Mouse (Mus musculus): ENCODE measurements at regions not wholly inside any gene's neighbourhood (a gene's known extent, or its start where the extent isn't known, plus 50 kb on each side); places are given as distances from the start of the nearest gene placed in this dataset.

GRCm38 (mm10) chr10:21758122-21758521 lies 123.9 kb upstream of the Sgk1 start:
- Histone ChIP-seq H3K27me3 (no peaks in the 10 kb centered on the region; the same call in 1 of the 2 replicates), H3K4me1 (peaks cover 3% of the 10 kb centered on the region; the same call in 1 of the 2 replicates), H3K36me3 (no peaks in the 10 kb centered on the region), H3K4me3 (no peak overlapping the region), H3K27ac (replicated peaks) (no peak overlapping the region), H3K9ac (replicated peaks) (no peak overlapping the region), H3K4me2 (replicated peaks) (no peak overlapping the region), H3K9me3 (no peaks in the 10 kb centered on the region)
- no peak for ATAC-seq (ENCODE audit: low FRiP score, low read depth)
- WGBS, result 86% methylated on average over 6 of the region's 6 CpGs

DNA sequence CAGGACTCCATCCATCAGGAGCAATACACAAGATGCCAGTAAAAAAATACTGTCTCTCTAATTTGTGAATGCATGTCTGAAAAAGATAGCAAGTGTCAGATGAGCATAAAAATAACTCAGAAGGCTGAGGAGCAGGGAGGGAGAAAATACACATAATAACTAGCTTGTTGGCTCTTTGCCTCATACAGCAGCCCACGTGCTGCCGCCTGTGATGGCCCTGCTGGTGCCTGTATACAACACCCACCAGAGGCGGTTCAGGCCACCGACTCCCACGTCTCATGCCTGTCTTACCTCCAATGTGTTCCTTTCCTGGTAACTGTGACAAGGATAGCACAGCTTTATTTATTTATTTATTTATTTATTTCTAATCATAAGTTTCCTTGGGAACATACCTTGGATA lies 119.5 kb upstream of the Sgk1 start:
- Histone ChIP-seq H3K9ac (replicated peaks) (no peak overlapping the region), H3K4me3 (no peak overlapping the region), H3K4me2 (replicated peaks) (no peak overlapping the region), H3K9me3 (no peaks in the 10 kb centered on the region), H3K27me3 (no peaks in the 10 kb centered on the region), H3K36me3 (no peaks in the 10 kb centered on the region), H3K27ac (replicated peaks) (no peak overlapping the region), H3K4me1 (no peaks in the 10 kb centered on the region)
- 93% methylated on average over 5 of the region's 5 CpGs for WGBS
- no peak for ATAC-seq (ENCODE audit: low FRiP score, low read depth)

DNA sequence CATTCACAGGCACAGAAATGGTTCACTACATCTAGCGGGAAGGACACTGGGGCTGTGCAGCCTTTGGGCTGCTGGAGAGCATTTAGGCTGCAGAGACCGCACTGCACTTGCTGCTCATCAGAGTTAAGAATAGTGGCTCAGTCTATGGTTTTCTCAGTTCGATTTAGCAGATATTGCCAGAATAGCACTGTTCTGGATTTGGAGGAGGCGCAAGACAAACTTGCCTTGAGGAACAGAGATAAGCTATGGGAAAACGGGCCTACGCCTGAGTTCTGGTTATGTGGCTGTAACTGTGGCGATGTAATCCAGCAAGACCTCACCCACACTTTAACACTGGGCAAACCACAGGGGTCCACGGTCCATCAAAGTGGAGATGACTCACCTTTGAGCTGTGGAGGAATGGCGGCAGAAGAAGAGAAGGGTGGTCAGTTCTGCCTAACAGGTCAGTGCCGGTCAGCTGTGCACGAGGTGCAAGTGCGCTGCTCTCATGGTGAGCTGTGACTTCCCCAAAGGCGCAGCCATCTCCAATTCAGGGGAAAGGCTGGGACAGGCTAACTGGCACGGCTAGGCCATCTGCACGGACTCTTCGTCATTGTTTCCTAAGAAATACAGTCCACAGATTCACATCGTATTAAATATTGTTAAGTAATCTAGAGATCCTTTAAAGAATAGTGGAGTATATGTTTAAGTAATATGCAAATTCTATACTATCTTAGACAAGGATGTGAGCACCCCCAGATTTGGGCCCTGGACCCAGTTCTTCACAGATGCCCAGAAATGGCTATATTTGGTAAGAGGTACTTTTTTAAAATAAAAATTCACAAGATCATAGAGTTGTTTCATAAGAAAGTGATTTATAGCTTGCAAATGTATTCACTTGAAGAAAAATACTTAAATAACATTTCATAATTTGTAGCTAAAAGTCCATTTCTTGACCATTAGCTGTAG lies 118.7 kb upstream of the Sgk1 start:
- H3K27ac ChIP-seq (replicated peaks), result no peak overlapping the region
- H3K9me3 ChIP-seq, result no peaks in the 10 kb centered on the region
- no peak overlapping the region for H3K4me3 ChIP-seq
- H3K4me1 ChIP-seq, result no peaks in the 10 kb centered on the region
- H3K9ac ChIP-seq (replicated peaks), result no peak overlapping the region
- 93% methylated on average over 17 of the region's 17 CpGs for WGBS
- H3K27me3 ChIP-seq, result no peaks in the 10 kb centered on the region
- ATAC-seq (ENCODE audit: low FRiP score, low read depth), result no peak
- H3K36me3 ChIP-seq, result no peaks in the 10 kb centered on the region
- no peak overlapping the region for H3K4me2 ChIP-seq (replicated peaks)

GRCm38 (mm10) chr10:21764090-21764489 lies 117.9 kb upstream of the Sgk1 start:
- Histone ChIP-seq H3K9ac (replicated peaks) (no peak overlapping the region), H3K36me3 (no peaks in the 10 kb centered on the region), H3K27me3 (no peaks in the 10 kb centered on the region), H3K27ac (replicated peaks) (no peak overlapping the region), H3K4me3 (no peak overlapping the region), H3K4me2 (replicated peaks) (no peak overlapping the region), H3K4me1 (no peaks in the 10 kb centered on the region), H3K9me3 (no peaks in the 10 kb centered on the region)
- no peak for ATAC-seq (ENCODE audit: low FRiP score, low read depth)
- WGBS, result 95% methylated on average over 8 of the region's 8 CpGs

- Histone ChIP-seq H3K9ac (replicated peaks) (no peak overlapping the region), H3K4me3 (no peak overlapping the region), H3K27ac (replicated peaks) (no peak overlapping the region), H3K36me3 (no peaks in the 10 kb centered on the region), H3K4me1 (no peaks in the 10 kb centered on the region), H3K4me2 (replicated peaks) (no peak overlapping the region), H3K27me3 (no peaks in the 10 kb centered on the region), H3K9me3 (no peaks in the 10 kb centered on the region)
- WGBS, result 81% methylated on average over 13 of the region's 13 CpGs
- no peak for ATAC-seq (ENCODE audit: low FRiP score, low read depth)
These were observed 117.1 kb upstream of the Sgk1 start for GRCm38 (mm10) chr10:21764891-21765290.

GRCm38 (mm10) chr10:21773548-21773947 lies 108.4 kb upstream of the Sgk1 start:
- Histone ChIP-seq H3K4me3 (no peak overlapping the region), H3K27ac (replicated peaks) (no peak overlapping the region), H3K4me2 (replicated peaks) (no peak overlapping the region), H3K27me3 (no peaks in the 10 kb centered on the region), H3K9ac (replicated peaks) (no peak overlapping the region), H3K36me3 (no peaks in the 10 kb centered on the region), H3K4me1 (peaks cover 9% of the 10 kb centered on the region; the same call in 1 of the 2 replicates), H3K9me3 (0 out of 2 replicates have a peak, but pooled peaks cover 4% of the 10 kb centered on the region)
- ATAC-seq (ENCODE audit: low FRiP score, low read depth), result no peak
- WGBS, result 79% methylated on average over 4 of the region's 4 CpGs

DNA sequence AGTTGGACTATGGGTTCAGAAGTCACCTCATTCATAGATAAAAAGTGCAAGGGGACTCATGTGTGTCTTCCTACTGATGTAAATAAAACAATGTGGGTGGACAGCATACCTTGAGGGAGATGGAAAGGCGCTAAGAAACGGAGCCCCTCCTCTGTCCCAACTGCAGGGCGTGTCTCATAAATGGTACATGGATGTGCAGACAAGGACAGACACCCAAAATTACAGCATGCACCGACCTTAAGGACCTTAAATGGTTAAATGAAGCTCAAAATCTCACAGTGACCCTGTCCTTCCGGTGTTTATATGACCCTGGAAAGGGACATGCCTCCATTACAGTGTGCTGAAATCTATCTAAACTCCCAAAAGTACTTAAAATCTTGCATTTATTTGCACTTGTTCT lies 106.5 kb upstream of the Sgk1 start:
- 0 out of 2 replicates have a peak, but pooled peaks cover 4% of the 10 kb centered on the region for H3K9me3 ChIP-seq
- ATAC-seq (ENCODE audit: low FRiP score, low read depth), result no peak
- H3K9ac ChIP-seq (replicated peaks), result no peak overlapping the region
- no peak overlapping the region for H3K4me2 ChIP-seq (replicated peaks)
- H3K4me3 ChIP-seq, result no peak overlapping the region
- peaks cover 9% of the 10 kb centered on the region; the same call in 1 of the 2 replicates for H3K4me1 ChIP-seq
- 83% methylated on average over 5 of the region's 5 CpGs for WGBS
- no peak overlapping the region for H3K27ac ChIP-seq (replicated peaks)
- H3K27me3 ChIP-seq, result no peaks in the 10 kb centered on the region
- no peaks in the 10 kb centered on the region for H3K36me3 ChIP-seq

DNA sequence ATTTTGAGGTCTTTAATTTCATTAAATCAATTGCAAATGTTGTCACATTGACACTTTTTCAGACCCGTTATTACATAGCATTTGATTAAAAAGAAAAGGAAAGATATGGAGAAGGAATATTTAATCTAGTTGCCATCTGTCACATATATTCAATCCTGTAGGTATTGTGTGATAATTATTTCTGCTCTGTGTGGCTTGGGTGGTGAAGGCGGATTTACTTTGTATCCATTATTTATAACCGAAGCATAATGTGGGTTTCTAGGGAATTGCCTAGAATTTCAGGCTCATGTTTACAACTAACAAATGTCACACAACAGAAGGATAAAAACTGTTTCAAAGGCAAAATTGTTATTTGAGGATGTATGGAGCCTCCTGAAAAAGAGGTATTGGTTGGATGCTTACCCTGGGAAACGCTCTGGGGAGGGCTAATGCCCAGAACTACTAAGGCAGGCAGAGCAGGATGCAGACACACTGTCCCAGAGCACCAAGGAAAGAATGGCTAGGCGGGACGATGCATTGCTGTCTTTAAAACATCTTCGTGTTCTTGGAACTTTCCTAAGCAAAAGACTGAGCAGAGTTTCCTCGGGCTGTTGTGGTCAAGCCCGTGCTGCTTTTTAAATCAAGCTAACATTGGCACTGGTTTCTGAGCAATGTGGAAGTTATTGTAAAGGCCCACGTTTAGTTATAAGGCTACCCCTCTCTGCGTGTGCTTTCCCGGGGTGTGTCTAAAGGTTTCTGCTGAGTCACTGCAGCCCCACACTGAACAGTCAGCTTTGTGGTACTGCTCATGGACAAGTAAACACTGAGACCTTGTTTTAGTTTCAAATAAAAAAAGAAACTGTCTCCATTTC lies 105.8 kb upstream of the Sgk1 start:
- Histone ChIP-seq H3K9ac (replicated peaks) (no peak overlapping the region), H3K4me1 (peaks cover 9% of the 10 kb centered on the region; the same call in 1 of the 2 replicates), H3K36me3 (no peaks in the 10 kb centered on the region), H3K27ac (replicated peaks) (peak overlapping the region; percentile 25; the same call in 1 of the 2 replicates), H3K4me2 (replicated peaks) (no peak overlapping the region), H3K9me3 (0 out of 2 replicates have a peak, but pooled peaks cover under 1% of the 10 kb centered on the region), H3K27me3 (no peaks in the 10 kb centered on the region), H3K4me3 (no peak overlapping the region)
- WGBS, result 64% methylated on average over 12 of the region's 12 CpGs
- peak; percentile 47; the same call in 1 of the 2 replicates for ATAC-seq (ENCODE audit: low FRiP score, low read depth)

DNA sequence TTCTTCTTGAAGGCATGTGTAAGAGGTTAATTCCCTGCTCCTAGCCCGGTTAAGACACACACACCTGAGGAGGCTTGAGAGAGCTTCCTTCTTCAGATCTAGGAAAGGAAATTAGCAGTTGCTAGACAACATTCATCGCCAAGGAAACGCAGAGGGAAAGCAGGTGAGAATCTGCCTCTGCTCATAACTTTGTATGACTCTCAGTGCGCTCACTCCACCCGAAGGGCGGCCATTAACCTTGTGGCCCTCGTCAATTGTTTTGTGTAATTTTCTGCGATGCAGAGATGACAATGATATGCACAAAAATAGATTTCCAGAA lies 105.3 kb upstream of the Sgk1 start:
- Histone ChIP-seq H3K9me3 (no peaks in the 10 kb centered on the region), H3K9ac (replicated peaks) (no peak overlapping the region), H3K27me3 (no peaks in the 10 kb centered on the region), H3K4me3 (no peak overlapping the region), H3K4me2 (replicated peaks) (no peak overlapping the region), H3K27ac (replicated peaks) (0 out of 2 replicates have a peak overlapping the region, but pooled peaks have one; percentile 25), H3K4me1 (peaks cover 9% of the 10 kb centered on the region; the same call in 1 of the 2 replicates), H3K36me3 (no peaks in the 10 kb centered on the region)
- 81% methylated on average over 8 of the region's 8 CpGs for WGBS
- ATAC-seq (ENCODE audit: low FRiP score, low read depth), result no peak

GRCm38 (mm10) chr10:21777103-21777502 lies 104.9 kb upstream of the Sgk1 start:
- Histone ChIP-seq H3K27me3 (no peaks in the 10 kb centered on the region), H3K9me3 (no peaks in the 10 kb centered on the region), H3K27ac (replicated peaks) (no peak overlapping the region), H3K4me3 (no peak overlapping the region), H3K4me2 (replicated peaks) (no peak overlapping the region), H3K36me3 (no peaks in the 10 kb centered on the region), H3K9ac (replicated peaks) (no peak overlapping the region), H3K4me1 (peaks cover 9% of the 10 kb centered on the region; the same call in 1 of the 2 replicates)
- WGBS, result 92% methylated on average over 3 of the region's 3 CpGs
- no peak for ATAC-seq (ENCODE audit: low FRiP score, low read depth)

DNA sequence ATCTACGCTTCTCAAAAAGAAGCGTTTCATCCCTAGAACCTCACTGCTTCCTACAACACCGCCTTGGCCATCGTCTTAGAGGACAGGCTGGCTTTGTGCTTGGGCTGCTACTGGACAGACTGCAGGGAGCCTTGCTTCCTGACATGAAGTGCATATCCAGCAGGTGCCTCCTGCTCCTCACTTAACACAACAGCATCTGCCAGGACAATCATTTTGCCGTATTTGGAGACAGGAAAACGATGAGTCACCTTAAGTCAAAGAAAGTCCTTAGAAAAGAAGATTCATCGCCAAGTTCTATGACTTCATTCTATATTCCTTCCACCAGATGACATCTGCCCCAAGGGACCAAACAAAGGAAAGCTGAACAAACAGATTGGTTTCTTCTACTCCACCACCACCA lies 98.5 kb upstream of the Sgk1 start:
- no peak overlapping the region for H3K4me2 ChIP-seq (replicated peaks)
- WGBS, result 93% methylated on average over 7 of the region's 7 CpGs
- no peak for ATAC-seq (ENCODE audit: low FRiP score, low read depth)
- no peak overlapping the region for H3K4me3 ChIP-seq
- H3K4me1 ChIP-seq, result no peaks in the 10 kb centered on the region
- no peak overlapping the region for H3K27ac ChIP-seq (replicated peaks)
- no peak overlapping the region for H3K9ac ChIP-seq (replicated peaks)
- no peaks in the 10 kb centered on the region for H3K9me3 ChIP-seq
- no peaks in the 10 kb centered on the region for H3K36me3 ChIP-seq
- H3K27me3 ChIP-seq, result no peaks in the 10 kb centered on the region

- Histone ChIP-seq H3K9ac (replicated peaks) (no peak overlapping the region), H3K27me3 (no peaks in the 10 kb centered on the region), H3K4me1 (no peaks in the 10 kb centered on the region), H3K4me3 (no peak overlapping the region), H3K4me2 (replicated peaks) (no peak overlapping the region), H3K9me3 (no peaks in the 10 kb centered on the region), H3K27ac (replicated peaks) (no peak overlapping the region), H3K36me3 (no peaks in the 10 kb centered on the region)
- no peak for ATAC-seq (ENCODE audit: low FRiP score, low read depth)
- WGBS, result 62% methylated on average over 4 of the region's 4 CpGs
These were observed 96.9 kb upstream of the Sgk1 start for GRCm38 (mm10) chr10:21785110-21785509.
